Mouse (Mus musculus) olfactory bulb, adult 2 months (tissue): ENCODE data around the gene Ctcfl.

Experiments
- CTCF ChIP-seq: fragments of 200-500 bp; IDR thresholded peaks from 2 replicates; pipeline ENCODE4 v1.5.1; 2012; ENCODE audit warnings: low read depth, mild to moderate bottlenecking, low read length, moderate library complexity; ENCODE audit not compliant: insufficient read depth
- POLR2A ChIP-seq: fragments of 200-500 bp; IDR thresholded peaks from 2 replicates; pipeline ENCODE4 v1.6.1; 2012; ENCODE audit warnings: mild to moderate bottlenecking, low read depth, low read length, moderate library complexity; ENCODE audit not compliant: insufficient read depth

DNA sequence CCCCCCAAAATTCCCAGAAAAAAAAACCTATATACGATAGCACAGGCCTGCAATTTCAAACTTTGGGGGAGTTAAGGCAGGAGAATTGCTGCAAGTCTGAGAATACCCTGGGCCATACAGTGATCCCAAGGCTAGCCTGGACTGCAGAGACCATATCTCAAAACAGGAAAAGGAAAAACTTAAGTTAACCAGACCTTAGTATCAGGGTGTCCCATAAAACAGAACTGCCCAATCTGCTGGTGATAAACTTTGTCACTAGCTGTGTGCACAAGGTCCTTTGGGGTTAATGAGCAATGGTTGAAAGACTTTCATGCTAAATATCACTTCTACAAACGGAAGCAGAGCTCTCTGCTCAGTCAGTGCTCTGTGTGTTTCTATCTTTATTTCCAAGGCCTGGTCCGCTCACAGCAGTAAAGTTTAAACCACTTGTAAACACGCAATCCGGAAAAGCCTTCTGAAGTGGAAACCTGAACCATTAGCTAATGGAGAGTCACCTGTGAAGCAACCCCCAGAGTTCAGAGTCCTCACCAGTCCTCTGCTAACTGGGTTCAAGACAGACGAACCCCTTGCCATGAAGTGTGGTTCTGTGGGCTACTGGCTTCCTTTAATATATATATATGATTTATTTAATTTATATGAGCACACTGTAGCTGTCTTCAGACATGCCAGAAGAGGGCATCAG lies 10.7 kb downstream of the Ctcfl start:
- TF ChIP-seq CTCF (no peak), POLR2A (no peak)
